Mouse (Mus musculus): Measurements from ENCODE around the gene Ankrd33b.

The Ankrd33b gene

DNA sequence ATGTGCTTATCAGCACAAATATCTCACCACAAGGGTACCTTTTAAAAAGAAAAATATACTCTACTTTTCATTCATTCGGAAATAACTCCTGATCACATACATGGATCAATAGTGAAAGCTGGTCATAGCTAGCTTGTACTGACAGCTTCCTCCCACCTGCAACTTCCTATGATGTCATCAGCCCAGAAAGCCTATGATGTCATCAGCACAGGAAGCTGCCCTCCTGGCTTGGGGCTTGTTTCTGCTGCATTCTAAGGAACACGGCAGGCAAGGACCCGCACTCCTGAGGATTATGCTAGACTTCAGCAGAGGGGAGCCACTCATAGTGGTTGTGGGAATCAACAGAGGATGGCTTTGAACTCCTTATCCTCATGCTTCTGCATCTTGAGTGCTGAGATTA is 63.2 kb downstream of the Ankrd33b start:
- DNase-seq (ENCODE audit: low read depth, low spot score), result no peak

DNA sequence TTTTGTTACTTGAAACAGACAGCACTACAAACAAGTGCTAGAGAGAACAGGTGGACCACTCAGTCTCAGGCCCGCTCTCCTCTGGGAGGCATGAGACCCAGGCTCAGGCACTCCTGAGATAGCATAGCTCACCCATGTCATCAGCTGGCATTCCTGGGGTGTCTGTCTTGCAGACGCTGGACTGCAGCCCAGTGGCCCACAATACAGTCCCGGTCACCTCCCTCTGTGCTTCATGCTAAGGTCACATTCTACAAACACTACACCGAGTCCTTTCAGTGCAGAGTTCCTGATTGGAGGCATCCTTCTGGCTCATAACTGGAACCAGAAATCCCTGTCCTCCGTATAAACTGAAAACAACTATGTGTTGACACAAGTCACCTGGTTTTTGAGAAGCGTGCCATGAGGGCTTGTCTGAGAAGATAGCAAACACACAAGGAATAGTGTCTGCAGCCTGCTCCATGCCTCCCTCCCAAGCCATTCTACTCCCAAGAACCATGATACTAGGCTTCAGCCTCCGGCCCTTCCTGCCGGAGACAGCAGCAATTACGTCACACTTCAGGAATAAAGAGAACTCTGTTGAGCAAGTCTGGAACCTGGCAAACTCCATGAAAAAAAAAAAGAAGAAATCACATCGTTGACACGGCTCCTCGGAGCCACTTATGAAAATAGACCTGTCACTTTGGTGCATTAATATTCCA is 65.1 kb downstream of the Ankrd33b start:
- no peak for DNase-seq (ENCODE audit: low read depth, low spot score)

DNA sequence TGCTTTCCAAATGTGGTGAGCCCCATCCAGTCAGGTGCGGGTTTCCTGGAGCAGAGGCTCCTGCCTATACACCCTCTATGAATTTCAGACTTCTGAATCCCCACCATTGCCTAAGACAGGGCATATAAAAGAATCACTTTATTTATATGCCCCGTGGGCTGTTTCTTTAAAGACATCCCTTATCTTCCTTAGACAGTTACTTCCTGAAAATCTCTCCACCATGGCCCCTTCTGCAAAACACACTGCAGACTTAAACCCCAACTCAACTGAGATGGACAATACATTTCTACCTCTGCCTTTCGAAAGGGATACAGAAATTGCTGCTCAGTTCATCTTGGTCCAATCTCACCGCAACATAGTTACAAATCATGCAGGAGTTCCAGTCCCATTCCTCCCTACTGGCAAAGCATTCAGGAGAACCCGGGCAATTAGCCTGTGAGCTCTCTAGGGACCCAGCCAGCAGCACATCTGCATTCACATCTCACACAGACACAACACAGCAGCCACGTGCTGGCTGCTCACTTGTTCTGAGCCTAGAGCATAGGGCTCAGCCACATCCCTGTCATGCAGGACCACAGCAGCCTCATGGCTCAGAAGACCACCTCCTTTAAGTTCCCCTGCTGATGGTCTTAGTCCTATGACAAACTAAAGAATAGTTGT is 68.1 kb downstream of the Ankrd33b start:
- DNase-seq (ENCODE audit: low read depth, low spot score), result no peak

GRCm38 (mm10) chr15:31297777-31298137 is 69.8 kb downstream of the Ankrd33b start:
- no peak for DNase-seq (ENCODE audit: low read depth, low spot score)

- no peak for DNase-seq (ENCODE audit: low read depth, low spot score)
Observed at GRCm38 (mm10) chr15:31296882-31297776, 70.4 kb downstream of the Ankrd33b start.

GRCm38 (mm10) chr15:31294311-31294710 is 73.2 kb downstream of the Ankrd33b start:
- DNase-seq (ENCODE audit: low read depth, low spot score), result no peak

DNA sequence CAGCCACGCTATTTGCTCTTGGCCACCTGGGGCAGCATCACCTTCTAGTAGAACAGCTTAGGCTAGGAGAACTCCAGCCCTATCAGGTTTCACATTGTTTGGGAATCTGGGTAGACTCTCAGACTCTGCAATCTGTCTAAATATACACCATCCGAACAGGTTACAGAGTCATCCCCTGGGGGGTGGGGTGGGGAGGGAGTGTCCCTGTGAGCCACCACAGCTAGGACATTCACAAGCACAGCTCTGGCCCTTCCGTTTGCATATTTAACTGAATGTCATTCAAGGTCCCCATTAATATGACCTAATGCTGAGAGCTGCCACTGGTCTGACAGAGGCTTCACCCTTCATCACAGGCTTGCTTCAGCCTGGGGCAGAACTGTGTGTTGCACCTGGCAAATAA is 74.9 kb downstream of the Ankrd33b start:
- no peak for DNase-seq (ENCODE audit: low read depth, low spot score)

GRCm38 (mm10) chr15:31285695-31286094 is 81.8 kb downstream of the Ankrd33b start:
- no peak for DNase-seq (ENCODE audit: low read depth, low spot score)

DNA sequence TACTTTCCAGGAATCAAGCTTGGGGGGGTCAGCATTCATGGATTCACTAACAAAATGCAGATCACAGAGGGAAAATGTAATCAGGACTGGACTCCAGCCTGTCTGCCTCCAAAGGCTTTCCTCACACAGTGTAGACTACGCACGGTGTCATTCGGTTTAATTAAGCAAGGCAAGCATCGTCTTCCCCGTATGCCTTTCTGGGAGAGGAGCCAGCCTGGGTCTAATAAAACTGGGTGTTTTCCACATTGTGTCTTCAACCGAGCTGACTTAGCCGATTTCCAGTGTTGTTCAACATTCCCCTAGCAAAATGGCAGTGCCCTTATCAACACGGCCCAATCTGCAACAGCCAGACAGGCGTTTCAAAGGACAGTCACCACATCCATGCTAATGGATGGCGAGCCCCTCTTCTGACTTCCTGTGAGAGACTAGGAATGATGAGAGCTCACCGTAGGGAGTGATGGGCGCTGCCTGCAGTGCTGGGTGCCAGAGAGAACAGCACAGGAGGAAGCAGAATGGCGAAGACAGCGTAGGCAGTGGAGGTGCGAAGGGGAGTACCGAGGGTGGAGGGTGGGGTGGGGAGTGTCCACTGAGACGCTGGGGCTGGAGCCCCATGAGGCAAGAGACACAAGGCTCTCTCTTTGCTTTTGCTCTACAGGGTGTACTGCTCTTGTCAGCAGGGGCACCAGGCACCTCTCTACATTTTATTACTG is 82.4 kb downstream of the Ankrd33b start:
- no peak for DNase-seq (ENCODE audit: low read depth, low spot score)

- DNase-seq (ENCODE audit: low read depth, low spot score), result no peak
Observed at GRCm38 (mm10) chr15:31284142-31284541, 83.4 kb downstream of the Ankrd33b start.

DNA sequence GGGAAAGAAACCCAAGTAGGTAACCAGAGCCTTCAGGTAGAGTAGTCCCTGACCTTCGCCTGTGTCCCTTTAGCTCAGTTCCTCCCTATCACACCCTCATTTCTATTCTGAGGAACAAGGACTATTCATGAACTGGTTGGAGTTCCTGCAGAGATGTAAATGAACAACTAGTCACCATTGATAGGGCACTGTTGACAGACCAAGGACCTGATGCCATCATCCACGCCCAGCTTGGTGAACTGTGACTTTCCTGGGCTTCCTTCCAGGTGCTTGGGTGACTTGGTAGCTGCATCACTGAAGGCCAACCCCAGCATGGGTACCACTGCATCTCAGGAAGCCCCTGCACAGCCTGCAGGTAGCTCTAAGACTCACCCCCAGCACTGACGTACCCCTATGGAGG is 85.2 kb downstream of the Ankrd33b start:
- no peak for DNase-seq (ENCODE audit: low read depth, low spot score)

GRCm38 (mm10) chr15:31281830-31282229 is 85.7 kb downstream of the Ankrd33b start:
- no peak for DNase-seq (ENCODE audit: low read depth, low spot score)

DNA sequence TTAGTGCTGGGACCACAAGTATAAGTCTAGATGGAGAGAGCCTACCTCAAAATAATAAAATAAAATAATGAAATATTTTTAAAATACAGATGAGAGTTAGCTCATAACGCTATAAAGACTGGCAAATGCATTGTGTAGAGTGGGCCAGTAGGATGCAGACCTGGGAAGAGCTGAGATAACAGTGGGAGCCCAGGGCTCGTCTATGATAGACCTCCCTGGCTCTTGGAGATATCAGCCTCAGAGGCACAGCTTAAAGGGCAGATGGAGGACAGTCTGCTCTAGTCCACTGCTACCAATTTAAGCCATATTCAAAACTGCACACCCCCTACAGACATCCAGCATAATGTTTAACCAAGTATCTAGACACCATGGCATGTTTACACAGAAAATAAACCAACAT is 86.8 kb downstream of the Ankrd33b start:
- DNase-seq (ENCODE audit: low read depth, low spot score), result no peak

DNA sequence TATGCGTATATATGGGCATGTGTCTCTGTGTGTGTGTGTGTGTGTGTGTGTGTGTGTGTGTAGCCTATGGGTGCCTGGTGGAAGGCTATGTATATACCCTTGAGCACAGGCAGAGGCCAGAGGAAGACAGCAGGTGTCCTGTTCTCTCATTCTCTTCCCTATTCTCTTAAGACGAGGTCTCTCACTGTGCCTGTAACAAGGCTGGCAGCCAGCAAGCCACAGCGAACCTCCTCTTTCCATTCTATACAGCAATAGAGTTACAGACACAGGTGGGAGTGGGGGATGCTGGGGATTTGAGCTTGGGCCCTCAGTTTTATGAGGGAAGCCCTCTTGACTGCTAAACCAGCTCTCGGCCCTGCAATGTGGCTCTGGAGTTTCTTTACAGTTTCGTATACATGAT is 87.5 kb downstream of the Ankrd33b start:
- no peak for DNase-seq (ENCODE audit: low read depth, low spot score)

GRCm38 (mm10) chr15:31279577-31280004 is 87.9 kb downstream of the Ankrd33b start:
- DNase-seq (ENCODE audit: low read depth, low spot score), result no peak

DNA sequence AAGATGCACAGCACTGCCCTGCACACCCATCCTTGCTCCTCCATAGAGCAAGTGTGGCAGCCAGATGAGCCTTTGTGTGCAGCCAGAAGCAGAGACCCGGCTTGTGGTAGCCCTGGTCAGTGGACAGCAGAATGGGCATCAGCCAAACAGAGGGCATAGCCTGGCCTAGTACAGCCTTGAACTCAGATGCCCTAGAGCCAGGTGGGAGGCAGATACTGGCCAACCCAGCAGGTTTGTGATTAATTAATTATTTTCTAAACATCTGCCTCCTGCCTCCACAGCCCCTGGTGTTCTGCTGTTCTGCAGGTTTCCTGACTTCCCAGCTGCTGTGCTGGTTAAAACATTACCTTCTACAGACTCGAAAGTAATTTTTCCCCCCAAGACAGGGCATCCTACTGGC is 88.4 kb downstream of the Ankrd33b start:
- DNase-seq (ENCODE audit: low read depth, low spot score), result no peak

- no peak for DNase-seq (ENCODE audit: low read depth, low spot score)
Observed at GRCm38 (mm10) chr15:31278090-31278489, 89.4 kb downstream of the Ankrd33b start.

- no peak for DNase-seq (ENCODE audit: low read depth, low spot score)
Observed at GRCm38 (mm10) chr15:31273509-31273908, 94.0 kb downstream of the Ankrd33b start.

- DNase-seq (ENCODE audit: low read depth, low spot score), result no peak
Observed at GRCm38 (mm10) chr15:31272695-31273094, 94.8 kb downstream of the Ankrd33b start.

DNA sequence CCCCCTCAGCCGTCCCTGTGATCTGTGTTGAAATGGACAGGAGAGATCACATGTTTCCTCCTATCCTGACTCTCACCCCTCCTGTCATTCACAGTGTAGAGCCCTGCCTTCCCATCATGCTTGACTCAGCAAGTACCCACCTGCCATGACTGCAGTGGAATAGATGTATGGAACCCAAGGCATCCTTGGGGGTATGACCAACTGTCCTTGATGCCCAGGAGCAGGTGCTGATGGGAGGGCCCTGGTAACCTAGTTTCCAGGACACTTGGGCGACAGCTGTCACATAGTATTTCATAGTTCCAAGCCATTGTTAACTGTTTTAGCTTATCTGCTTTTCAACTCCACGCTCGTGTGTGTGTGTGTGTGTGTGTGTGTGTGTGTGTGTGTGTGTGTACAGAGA is 98.0 kb downstream of the Ankrd33b start:
- DNase-seq (ENCODE audit: low read depth, low spot score), result no peak

DNA sequence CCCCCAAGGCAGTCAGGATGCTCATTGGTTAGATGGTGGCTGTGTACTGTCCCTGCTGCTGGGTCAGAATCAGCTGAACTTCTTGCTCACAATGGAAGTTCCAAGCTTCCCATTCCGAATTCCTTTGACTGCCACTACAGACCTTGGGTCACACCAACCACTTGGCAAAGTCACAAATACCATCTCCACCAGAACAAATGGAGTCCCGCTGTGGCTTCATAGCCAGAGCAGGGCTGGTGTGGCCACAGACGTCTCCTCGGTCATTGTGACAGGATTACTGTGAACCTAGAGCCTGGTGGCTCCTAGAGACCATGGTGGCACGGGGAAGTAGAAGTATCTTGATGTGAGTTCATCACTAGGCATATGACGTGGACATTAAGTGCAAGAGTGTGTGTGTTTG is 99.4 kb downstream of the Ankrd33b start:
- no peak for DNase-seq (ENCODE audit: low read depth, low spot score)

- DNase-seq (ENCODE audit: low read depth, low spot score), result no peak
Observed at GRCm38 (mm10) chr15:31265845-31266244, 101.7 kb downstream of the Ankrd33b start.

Measured in c-Kit-negative CD71-positive TER-119-positive erythroid progenitor cells, embryonic 14.5 days (primary cell).